Mouse (Mus musculus): Measurements from ENCODE around the gene Fam89a.
A peak's percentile ranks its signal among the peaks of the same experiment; 100 is the strongest.

Fam89a gene

DNA sequence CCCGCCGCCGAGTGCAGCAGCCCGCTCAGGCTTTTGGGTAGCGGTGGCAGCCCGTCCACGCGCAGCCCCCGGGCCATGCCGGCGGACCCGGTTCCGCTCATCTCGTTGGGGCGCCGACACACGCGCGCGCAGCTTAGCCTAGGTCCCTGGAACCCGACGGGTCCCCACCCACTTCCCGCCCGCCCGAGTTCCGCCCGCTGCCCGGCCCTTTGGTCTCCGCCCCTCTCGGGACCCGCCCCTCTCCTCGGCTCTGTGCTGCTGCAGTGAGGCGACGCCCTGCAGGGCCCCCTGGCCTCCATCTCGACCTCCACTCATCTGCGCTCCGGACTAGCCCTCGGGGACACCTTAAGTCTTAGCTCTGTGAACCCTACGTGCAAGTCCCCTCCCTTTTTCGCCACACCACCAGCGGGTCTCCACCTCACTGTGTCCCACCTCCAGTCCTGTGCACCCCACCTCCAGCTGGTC is at the start of gene Fam89a:
Gene Fam89a, minus strand, starts transcription at position 124 of the 465 bp plus-strand sequence.
- DNase-seq = peak; percentile 9

GRCm38 (mm10) chr8:124800542-124800941 is 48.9 kb upstream of the Fam89a start:
- DNase-seq = no peak

GRCm38 (mm10) chr8:124795781-124796488 is 44.3 kb upstream of the Fam89a start:
- DNase-seq = no peak

DNA sequence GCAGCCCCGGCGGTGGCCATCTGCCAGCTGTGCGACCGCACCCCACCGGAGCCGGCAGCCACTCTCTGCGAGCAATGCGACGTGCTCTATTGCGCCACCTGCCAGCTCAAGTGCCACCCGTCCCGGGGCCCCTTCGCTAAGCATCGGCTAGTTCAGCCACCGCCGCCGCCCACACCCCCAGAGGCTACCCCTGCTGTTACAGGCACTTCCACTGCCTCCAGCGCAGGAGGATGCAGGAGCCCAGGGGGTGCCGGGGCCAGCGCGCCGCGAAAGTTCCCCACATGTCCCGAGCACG is 42.8 kb upstream of the Fam89a start:
- DNase-seq = peak; percentile 80

DNA sequence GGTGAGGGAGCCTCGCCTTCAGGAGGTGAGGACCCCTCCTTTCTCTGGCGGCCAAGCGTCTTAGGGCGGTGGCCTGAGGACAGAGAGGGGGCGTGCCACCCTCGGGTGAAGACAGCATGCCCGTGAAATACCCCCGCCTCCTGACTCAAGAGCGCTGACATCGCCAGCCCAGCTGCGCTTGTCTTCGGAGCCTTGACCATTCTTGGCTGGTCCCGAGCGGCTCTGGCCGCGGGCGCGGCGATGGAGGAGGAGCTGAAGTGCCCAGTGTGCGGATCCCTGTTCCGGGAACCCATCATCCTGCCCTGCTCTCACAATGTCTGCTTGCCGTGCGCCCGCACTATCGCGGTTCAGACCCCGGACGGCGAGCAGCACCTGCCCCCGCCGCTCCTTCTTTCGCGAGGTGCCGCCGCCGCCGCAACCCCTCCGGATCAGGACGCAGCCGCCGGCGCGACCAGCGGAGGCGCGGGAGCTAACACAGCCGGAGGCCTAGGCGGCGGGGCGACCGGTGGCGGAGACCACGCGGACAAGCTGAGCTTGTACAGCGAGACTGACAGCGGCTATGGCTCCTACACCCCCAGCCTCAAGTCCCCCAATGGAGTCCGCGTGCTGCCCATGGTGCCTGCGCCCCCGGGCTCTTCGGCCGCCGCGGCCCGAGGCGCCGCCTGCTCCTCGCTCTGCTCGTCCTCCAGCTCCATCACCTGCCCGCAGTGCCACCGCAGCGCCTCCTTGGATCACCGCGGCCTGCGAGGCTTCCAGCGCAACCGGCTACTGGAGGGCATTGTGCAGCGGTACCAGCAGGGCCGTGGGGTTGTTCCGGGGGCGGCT is 42.2 kb upstream of the Fam89a start:
- DNase-seq = peak; percentile 5

DNA sequence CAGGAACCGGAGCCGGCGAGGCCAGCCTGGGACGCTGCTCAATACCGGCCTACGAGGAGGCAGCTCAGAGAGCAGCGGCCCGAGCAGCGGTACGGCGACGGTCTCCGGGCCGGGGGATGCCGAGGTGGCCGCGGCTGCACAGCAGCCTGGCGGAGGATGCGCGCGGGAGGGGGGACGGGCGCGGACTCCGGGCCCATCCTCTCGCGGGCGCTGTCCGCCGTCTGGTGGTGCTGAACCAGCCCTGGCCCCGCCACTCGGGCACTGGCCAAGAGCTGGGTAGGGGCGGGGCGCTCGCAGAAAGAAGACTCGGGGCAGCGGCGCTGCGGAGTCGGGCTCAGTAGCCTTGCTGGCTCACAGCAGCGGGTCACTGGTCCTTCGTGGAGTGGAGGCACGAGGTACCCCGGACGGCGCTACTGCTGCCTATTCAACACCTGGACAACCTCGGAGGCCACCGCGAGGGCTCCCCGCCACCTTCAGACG is 41.6 kb upstream of the Fam89a start:
- peak; percentile 68 for DNase-seq

- peak; percentile 25 for DNase-seq
These were observed 41.1 kb upstream of the Fam89a start, which contains the start of gene Trim67 for GRCm38 (mm10) chr8:124792708-124793107. Trim67 (plus strand) TSS chr8:124793092.

DNA sequence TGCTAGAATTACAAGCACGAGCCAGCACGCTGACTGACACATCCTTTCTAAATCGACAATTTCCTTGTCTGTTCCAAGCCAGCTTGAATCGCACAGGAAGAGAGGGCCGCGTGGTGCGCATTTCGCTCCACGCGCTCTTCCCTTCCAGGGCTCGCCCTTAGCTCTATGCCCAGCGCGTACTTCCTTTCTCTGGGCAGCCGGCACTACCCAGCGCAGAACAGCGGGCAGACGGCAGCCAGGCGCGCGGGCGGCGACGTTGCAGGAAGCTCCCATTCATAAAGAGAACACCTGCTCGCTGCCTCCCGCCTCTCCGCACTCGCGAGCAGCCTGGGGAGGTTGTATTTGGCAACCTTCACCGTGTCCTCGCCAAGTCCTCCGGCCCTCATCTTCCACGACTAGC is 40.6 kb upstream of the Fam89a start:
- peak; percentile 68 for DNase-seq

DNA sequence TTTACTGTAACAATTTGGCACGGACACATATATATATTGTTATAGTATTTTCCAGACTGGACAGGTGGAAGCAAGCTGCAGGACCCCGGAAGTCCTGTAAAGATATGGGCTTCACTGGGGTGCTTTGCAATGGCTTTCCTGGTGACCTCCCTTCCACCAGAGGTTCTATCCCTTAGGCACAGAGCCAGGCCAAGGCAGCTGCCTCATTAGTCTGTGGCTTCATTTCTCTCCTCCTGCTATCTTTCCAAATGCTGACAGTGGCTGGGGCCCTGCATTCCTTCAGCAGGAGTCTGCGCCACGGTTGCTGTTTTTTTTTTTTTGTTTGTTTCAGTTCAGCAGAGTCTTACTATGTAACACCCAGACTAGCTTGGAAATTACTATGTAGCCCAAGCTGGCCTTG is 40.1 kb upstream of the Fam89a start:
- DNase-seq = no peak

DNA sequence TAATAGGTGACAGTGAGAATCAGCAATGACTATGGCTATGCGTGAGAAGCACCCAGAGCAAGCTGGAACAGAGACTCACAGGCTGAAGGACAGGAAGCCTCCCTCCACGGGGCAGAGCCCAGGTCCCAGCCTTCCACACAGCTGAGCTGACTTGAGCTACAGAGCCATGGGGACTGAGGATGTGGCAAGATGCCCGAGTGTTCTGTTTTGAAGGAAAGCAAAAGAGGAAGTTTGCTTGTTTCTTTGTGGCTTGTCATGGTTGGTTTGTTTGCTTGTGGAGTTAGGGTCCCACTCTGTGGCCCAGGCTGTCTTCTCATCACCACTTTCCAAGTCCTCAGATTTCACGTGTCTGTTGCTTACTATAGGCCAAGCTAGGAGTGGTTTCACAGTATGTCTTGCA is 39.0 kb upstream of the Fam89a start:
- DNase-seq = no peak

DNA sequence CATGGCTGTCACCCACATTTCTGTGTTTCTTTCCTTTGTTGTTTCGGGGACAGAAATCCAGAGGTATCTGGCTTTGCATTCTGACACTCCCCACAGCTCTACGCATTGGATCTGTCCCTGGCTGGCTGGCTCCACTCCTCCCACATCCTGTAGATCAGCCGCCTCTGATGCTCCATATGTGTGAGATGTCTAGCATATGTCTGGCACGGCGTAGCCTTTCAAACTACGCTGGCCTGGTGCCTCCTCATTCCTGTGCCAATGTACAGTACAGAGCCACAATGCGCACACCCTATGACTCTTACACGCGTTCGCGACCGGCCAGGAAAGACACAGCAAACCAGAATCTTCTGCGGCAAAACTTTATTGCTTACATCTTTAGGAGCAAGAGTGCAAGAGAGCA is 33.0 kb upstream of the Fam89a start:
- DNase-seq = peak; percentile 73

DNA sequence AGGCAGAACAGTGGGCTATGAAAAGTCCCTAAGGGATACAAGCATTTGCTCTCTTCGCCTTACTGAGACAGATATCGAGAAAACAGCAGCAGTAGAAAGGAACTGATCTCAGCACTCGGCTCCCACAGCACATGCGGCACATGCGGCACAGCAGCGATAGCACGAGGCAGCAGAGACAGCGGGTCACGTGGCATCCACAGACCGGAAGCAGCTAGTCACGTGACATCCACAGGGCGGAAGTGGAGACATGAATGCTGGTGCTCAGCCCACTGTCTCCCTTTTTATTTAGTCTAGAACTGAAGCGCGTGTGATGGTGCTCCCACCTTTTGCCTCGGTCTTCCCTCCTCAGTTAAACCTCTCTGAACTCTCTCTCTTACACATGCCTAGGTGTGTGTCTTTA is 31.6 kb upstream of the Fam89a start:
- DNase-seq = no peak

DNA sequence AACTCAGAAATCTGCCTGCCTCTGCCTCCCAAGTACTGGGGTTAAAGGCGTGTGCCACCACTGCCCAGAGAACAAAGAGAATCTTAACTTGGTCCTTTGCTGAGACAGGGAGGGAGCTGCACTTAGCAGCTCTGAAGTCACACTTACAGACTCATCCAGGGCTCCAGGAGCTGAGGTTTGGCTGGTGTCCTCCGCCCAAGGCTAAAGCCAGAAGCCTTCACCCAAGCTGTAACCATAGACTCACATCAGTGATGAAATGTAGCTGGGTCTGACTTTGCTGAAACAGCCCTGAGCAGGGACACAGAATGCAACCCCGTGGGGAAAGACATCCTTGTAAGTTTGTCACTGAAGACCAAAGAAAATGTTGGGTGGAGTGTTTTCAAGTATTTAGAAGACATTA is 30.8 kb upstream of the Fam89a start:
- DNase-seq = no peak

- peak; percentile 13 for DNase-seq
These were observed 28.6 kb upstream of the Fam89a start for GRCm38 (mm10) chr8:124780236-124780635.

GRCm38 (mm10) chr8:124775695-124776094 is 24.1 kb upstream of the Fam89a start:
- peak; percentile 66 for DNase-seq

DNA sequence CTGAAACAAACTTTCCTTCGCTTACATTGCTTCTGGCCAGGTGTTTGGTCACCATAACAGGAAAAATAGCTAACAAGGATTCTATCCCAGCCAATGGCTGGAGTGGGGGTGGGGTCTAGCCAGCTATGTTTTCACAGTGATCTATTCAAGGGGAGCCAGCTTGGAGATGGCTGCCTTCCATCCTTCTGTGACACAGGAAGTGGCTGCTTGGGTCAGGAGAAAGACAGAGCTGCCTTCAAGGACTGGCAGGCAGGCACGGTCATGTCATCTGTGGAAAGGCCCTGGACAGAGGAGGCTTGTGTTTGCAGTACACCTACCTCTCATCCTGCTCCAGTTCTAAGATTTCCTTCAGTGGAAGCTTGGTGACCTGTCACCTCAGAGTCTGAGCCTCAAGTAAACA is 20.8 kb upstream of the Fam89a start:
- DNase-seq = no peak

DNA sequence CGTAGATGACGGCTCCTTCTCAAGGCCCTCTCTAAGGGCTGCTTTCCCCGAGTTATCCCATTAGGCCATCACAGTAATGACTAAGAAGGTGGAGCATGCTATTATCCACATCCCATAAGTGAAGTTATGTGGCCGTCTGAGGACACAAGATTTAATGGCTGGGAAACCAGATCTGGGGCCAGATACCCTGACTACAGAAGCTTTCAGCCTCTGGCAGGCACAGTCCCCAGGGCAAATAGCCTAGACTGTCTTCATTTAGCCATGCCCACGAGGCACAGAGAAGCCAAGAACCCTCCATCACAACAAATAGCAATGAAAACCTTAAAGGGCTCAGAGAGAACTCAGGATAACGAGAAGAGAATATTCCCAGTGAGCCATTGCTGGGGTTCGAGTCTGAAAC is 11.4 kb upstream of the Fam89a start:
- no peak for DNase-seq

GRCm38 (mm10) chr8:124758544-124758943 is 6.9 kb upstream of the Fam89a start:
- no peak for DNase-seq

DNA sequence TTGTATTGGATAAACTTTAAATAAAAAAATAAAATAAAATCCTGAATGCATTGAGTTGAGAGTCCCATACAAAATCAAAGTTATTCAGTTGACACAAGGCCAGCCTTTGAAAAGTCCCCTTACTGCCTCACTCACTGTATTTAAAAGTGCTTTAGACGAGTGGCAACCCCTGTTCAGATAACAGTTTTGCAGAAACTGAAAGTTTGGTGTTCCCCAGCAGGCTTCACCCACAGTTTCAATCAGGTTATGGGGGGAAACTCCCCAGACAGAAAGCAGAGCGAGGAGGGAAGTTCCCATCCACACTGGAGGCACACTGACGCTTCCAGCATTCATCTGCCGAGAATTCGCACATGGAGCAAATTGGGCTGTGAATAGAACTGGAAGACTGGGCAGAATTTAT is 5.0 kb upstream of the Fam89a start:
- no peak for DNase-seq

- no peak for DNase-seq
These were observed 4.5 kb upstream of the Fam89a start for GRCm38 (mm10) chr8:124756153-124756552.

DNA sequence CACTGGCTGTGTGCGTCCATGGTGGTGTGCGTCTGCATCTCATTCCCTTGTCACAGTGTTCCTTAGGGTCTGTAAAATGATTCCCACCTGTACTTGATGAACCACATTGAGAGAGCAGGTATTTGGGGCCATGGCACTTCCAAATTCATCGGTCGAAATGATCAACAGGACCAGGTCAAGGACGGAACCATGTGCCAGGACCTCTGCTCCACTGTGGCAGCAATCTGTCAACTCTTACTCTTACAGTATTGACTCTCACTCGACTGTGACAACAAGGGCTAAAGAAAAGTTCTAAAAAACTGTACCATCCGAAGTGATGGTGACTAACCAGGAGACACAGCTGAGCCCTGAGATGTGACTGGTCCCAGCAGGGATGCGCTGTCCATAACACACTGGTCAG is 3.8 kb upstream of the Fam89a start:
- no peak for DNase-seq

GRCm38 (mm10) chr8:124754792-124755190 is 3.2 kb upstream of the Fam89a start:
- DNase-seq = no peak

- peak; percentile 20 for DNase-seq
These were observed 2.6 kb upstream of the Fam89a start for GRCm38 (mm10) chr8:124754101-124754791.
